9 mouse cellular contexts compared by ENCODE assay signal in genomic region chr15:10632581-10632980, GRCm38 (mm10).
"Had no signal": no experiment of that assay in that cellular context is flagged by ENCODE, and none has a peak within 500 bp of the region (broad histone marks: within the 10 kb centered on the region; RNA-seq: fewer than 3 reads in every experiment).

No protein-coding gene starts in this region.

- H3K4me2 ChIP-seq: limb, embryonic 15.5 days; midbrain, embryonic 13.5 days had no signal

- H3K27ac ChIP-seq: layer of hippocampus, adult 2 months; limb, embryonic 15.5 days; midbrain, embryonic 13.5 days had no signal

- H3K9ac ChIP-seq: limb, embryonic 15.5 days; midbrain, embryonic 13.5 days had no signal

- ATAC-seq: intestine, postnatal 0 days; midbrain, embryonic 13.5 days had no signal

- DNase-seq: kidney, postnatal 36 days; lung, adult 2 months; lung, postnatal 36 days; right cerebral cortex, postnatal 14 days; thymus, postnatal 36 days had no signal

- H3K9me3 ChIP-seq: limb, embryonic 15.5 days; midbrain, embryonic 13.5 days had no signal

- H3K4me3 ChIP-seq: layer of hippocampus, adult 2 months; limb, embryonic 15.5 days; midbrain, embryonic 13.5 days had no signal

- H3K27me3 ChIP-seq: limb, embryonic 15.5 days; midbrain, embryonic 13.5 days had no signal
